In genomic region chr5:117164923-117165322, GRCm38 (mm10) we compare ENCODE assay signal across 15 mouse cellular contexts.
"Had no signal": no experiment of that assay in that cellular context is flagged by ENCODE, and none has a peak within 500 bp of the region (broad histone marks: within the 10 kb centered on the region; RNA-seq: fewer than 3 reads in every experiment).

No protein-coding gene starts in this region.

- H3K4me2 ChIP-seq: lung, embryonic 14.5 days; midbrain, embryonic 11.5 days; midbrain, embryonic 13.5 days; midbrain, embryonic 15.5 days; neural tube, embryonic 12.5 days had no signal

- H3K27me3 ChIP-seq: megakaryocyte, embryonic 14.5 days; midbrain, embryonic 13.5 days; midbrain, embryonic 15.5 days; neural tube, embryonic 12.5 days had no signal

- H3K27ac ChIP-seq: midbrain, embryonic 13.5 days; midbrain, embryonic 15.5 days; neural tube, embryonic 12.5 days had no signal

- H3K36me3 ChIP-seq: midbrain, embryonic 13.5 days; midbrain, embryonic 15.5 days; neural tube, embryonic 12.5 days had no signal

- H3K9ac ChIP-seq: lung, embryonic 14.5 days; midbrain, embryonic 13.5 days; midbrain, embryonic 15.5 days; neural tube, embryonic 12.5 days had no signal

- H3K4me1 ChIP-seq: midbrain, embryonic 13.5 days; midbrain, embryonic 15.5 days; neural tube, embryonic 12.5 days had no signal

- H3K9me3 ChIP-seq: megakaryocyte, embryonic 14.5 days; midbrain, embryonic 13.5 days; midbrain, embryonic 15.5 days; neural tube, embryonic 12.5 days had no signal

- ATAC-seq: midbrain, embryonic 13.5 days; midbrain, embryonic 15.5 days had no signal

- H3K4me3 ChIP-seq: megakaryocyte, embryonic 14.5 days; midbrain, embryonic 13.5 days; midbrain, embryonic 15.5 days; neural tube, embryonic 12.5 days had no signal

- DNase-seq: lung, adult 18-20 months; lung, embryonic 14.5 days; lung, postnatal 10 days; lung, postnatal 4 days; right cerebral cortex, postnatal 25 days; right cerebral cortex, postnatal 4 days; spleen, adult 18-20 months; thymus, adult 18-20 months; thymus, postnatal 14 days; thymus, postnatal 36 days had no signal
